Mouse (Mus musculus) NIH3T3 (cell line): ENCODE measurements around the gene Zyg11b.
A peak's percentile ranks its signal among the peaks of the same experiment; 100 is the strongest.

Experiments
- DNase-seq: peaks from one replicate; pipeline ENCODE4 v3.0.0-alpha.2; 2012; ENCODE audit warnings: low read depth

The Zyg11b gene

GRCm38 (mm10) chr4:108318649-108319615 is 18.0 kb upstream of the Zyg11b start:
- DNase-seq, result no peak

GRCm38 (mm10) chr4:108317656-108318605 is 17.0 kb upstream of the Zyg11b start:
- DNase-seq, result no peak

- DNase-seq, result no peak
These were observed 13.1 kb upstream of the Zyg11b start for GRCm38 (mm10) chr4:108314041-108314440.

- no peak for DNase-seq
These were observed 9.8 kb upstream of the Zyg11b start for GRCm38 (mm10) chr4:108310706-108311105.

- no peak for DNase-seq
These were observed 1.5 kb upstream of the Zyg11b start for GRCm38 (mm10) chr4:108302296-108302890.

- peak; percentile 25 for DNase-seq
These were observed 630 bp downstream of the Zyg11b start for GRCm38 (mm10) chr4:108300266-108300665.

GRCm38 (mm10) chr4:108276973-108277372 is 23.9 kb downstream of the Zyg11b start:
- DNase-seq, result no peak

GRCm38 (mm10) chr4:108272286-108272685 is 28.6 kb downstream of the Zyg11b start:
- DNase-seq, result no peak

- no peak for DNase-seq
These were observed 35.1 kb downstream of the Zyg11b start for GRCm38 (mm10) chr4:108265774-108266173.

- DNase-seq, result peak; percentile 19
These were observed 47.6 kb downstream of the Zyg11b start for GRCm38 (mm10) chr4:108253317-108253716.

- DNase-seq, result no peak
These were observed 50.4 kb downstream of the Zyg11b start for GRCm38 (mm10) chr4:108250501-108250900.

GRCm38 (mm10) chr4:108249314-108249713 is 51.6 kb downstream of the Zyg11b start:
- DNase-seq, result peak; percentile 37

GRCm38 (mm10) chr4:108233654-108234053 is 67.2 kb downstream of the Zyg11b start:
- DNase-seq, result no peak

- DNase-seq, result peak; percentile 23
These were observed 75.5 kb downstream of the Zyg11b start for GRCm38 (mm10) chr4:108225341-108225872.

- DNase-seq, result no peak
These were observed 78.4 kb downstream of the Zyg11b start for GRCm38 (mm10) chr4:108222507-108222906.

- DNase-seq, result no peak
These were observed 81.9 kb downstream of the Zyg11b start for GRCm38 (mm10) chr4:108219019-108219418.

- DNase-seq, result no peak
These were observed 83.3 kb downstream of the Zyg11b start, which contains the start of gene Zyg11a for GRCm38 (mm10) chr4:108217332-108218179. Gene Zyg11a (minus strand): TSS chr4:108218048.

GRCm38 (mm10) chr4:108213023-108213422 is 87.9 kb downstream of the Zyg11b start:
- peak; percentile 30 for DNase-seq

- DNase-seq, result no peak
These were observed 96.3 kb downstream of the Zyg11b start for GRCm38 (mm10) chr4:108204629-108205028.

- DNase-seq, result no peak
These were observed 101.7 kb downstream of the Zyg11b start for GRCm38 (mm10) chr4:108199236-108199635.
